Mouse (Mus musculus) CD8-positive naive resting alpha-beta T cell, adult 2 months (primary cell): ENCODE results near the gene Tecpr1.
A peak's percentile ranks its signal among the peaks of the same experiment; 100 is the strongest.

Experiments used
- DNase-seq, 2 experiments: peaks; one replicate each; pipeline ENCODE4 v3.0.0; 2022; ENCODE audit warnings: low read depth in 2 of 2, low spot score in 2 of 2

Gene Tecpr1

DNA sequence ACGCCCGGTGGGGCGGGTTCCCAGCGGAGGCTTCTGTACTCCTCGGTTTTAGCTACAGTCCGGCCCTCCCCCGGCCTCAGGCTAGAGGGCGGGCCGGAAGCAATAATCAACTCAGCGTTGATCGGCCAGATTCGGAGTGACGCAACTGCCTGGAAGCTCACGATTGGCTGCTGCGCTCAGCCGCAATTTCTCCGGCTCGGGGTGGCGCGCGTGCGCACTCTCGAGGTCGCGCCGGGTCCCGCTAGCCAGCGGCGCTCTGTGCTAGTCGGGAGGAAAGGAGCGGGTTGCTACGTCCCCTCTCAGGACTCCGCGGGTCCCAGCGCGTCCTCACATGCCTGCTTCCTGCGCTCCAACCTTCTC is at the start of gene Tecpr1:
Gene Tecpr1, minus strand, starts transcription at position 113 of the 360 bp plus-strand sequence.
- peak; percentile 90 to 93 for DNase-seq

DNA sequence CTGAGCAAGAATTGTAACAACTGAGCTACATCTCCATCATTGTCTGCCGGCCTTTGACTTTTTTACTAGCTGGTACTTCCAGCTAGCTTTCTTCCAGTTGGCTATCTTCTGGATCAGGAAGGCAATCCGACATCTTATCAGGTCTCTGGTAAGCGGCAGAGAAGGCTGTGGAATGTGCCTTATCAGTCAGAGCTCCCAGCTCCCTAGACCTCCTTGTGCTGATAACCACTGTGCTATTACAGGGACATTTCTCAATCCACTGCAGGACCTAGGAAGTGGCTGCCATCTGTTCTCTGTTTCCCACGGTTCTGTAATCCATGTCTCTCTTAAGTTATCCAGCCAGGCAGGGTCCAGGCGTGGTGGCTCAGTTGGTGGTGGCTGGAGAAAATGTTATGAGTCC is 48.4 kb upstream of the Tecpr1 start:
- no peak for DNase-seq

DNA sequence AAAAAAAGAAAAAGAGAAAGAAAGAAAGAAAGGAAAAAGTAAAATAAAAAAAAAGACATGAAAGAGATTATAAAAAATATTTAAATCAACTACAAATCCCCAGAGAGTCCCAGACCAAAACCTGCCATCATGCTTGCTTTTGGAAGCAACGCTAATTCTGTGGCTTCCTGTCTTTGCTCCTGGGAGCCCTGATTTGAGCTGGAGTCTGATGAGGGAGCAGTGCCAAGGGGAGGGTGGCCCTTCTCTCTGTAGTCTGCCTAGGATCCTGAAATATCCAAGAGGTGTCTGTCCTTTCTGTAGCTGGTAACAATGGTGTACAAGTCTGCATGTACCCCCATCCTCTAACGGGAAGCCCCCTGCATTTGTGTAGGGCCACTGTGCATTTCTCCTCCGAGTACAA is 47.7 kb upstream of the Tecpr1 start:
- no peak for DNase-seq

DNA sequence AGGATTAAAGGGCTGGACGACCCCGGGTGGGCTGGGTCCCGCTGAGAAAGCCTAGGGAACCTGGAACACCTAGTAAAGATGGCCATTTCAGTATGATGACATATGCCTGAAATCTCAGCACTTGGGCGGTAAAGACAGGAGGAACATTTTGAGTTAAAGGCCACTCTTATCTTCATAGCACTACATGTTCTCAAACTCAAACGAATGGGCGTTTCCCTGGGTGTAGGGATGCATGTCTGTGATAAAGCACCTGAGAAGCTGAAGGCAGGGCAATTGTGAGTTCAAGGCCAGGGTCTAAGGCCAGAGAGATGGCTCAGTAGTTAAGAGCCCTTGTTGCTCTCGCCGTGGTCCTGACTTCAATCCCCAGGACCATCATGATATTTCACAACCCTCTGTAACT is 47.0 kb upstream of the Tecpr1 start:
- DNase-seq, result no peak

DNA sequence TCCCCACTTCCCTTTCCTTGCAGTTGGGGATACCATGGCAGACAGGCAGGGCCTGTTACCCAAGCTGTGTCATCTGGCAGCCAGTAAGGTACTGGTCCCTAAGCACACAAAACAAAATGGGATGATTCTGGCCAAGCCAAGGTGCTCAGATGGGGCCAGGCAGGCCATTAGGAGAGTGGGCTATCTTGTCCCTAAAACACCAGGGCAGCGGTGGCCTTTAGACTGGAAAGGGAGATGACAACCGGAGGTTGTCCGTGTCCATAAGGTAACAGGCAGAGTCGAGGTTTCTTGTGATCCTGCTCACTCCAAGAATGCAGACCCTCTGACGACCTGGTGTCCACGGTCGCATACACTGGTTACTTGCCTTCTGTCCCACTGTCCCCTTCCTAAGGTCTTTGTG is 46.5 kb upstream of the Tecpr1 start:
- DNase-seq, result no peak

DNA sequence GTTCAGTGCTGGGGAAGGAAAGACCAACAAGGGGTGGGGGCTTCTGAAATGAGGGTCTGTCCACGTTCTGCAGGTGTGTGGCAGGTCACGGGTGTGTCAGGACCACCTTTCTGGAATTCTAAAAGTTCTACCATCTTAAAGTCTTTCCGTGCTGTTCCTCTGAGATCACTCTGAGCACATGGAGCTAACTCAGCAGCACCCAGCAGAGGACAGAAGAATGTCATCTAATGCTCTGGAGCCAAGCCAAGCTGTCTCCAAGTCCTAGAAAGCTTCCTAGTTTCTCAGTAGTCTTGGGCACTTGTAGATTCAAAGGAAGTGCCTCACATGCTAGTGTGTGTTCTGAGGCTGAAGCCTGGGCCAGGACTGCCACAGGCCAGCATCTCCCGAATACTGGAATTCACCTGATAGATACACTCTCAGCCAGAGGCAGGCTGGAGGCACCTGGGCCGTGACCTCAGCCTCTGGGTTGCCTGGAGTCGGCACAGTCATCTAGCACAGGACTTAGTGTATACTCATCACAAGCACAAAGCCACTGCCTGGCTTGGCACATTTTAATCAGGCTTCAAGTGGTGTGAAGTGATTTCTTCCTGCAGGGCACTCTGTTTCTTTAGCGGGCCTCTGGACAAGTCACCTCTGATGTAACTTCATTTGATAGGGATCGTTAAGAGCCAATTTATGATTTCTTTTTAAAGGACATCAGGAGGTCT is 44.3 kb upstream of the Tecpr1 start:
- no peak for DNase-seq

DNA sequence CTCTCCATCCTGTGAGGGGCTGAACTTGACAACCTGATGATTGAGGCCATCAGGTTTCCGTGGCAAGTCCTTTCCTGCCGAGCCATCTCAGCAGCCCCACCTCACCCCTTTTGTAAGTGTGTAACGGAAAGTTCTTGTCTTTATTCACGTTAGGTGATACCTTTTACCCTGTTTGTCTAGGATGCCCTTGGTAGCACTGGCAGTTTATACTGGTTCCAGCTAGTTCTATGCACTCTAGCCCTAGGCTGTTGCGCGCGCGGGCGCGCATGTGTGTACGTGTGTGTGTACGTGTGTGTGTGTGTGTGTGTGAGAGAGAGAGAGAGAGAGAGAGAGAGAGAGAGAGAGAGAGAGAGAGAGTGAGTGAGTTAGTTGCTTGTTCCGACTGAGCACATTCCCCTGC is 40.1 kb upstream of the Tecpr1 start:
- DNase-seq, result no peak

DNA sequence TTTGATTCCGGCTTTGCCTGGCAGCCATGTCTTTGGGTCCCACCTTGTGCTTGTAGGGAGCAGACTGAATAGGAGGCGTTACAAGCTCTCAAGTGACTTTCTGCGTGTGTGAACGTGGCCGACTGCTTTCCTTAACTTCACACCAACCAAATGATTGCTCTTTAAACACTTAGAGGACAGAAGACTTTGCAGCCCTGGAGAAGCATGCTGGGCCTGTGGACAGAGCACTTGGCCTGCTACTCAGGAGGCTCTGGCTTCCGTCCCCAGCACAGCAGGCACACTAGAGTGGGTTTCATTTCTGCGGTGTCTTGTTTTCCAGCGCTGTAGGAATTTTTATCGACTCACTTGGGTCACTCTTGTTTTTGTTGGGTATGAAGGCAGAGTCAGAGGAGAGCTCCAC is 39.7 kb upstream of the Tecpr1 start:
- DNase-seq, result no peak

DNA sequence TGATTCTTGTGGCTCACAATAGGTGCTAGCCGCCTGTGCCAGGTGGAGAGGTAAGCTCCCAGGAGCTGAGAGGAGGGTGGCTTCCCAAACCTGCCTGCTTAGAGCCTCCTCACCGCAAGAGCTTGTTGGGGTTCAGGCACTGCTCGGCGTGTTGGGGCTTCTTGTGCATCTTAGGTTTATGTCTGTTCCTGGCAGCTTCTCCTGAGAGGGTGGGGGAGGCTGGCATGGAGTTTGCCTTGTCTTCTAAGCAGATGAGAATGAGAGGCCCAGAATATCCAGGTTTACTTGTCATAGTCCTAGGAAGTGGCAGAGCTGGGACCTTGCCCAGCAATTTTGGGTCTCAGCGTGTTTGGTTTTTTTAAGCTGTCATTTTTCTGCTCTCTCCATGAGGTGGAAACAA is 38.4 kb upstream of the Tecpr1 start:
- no peak for DNase-seq

DNA sequence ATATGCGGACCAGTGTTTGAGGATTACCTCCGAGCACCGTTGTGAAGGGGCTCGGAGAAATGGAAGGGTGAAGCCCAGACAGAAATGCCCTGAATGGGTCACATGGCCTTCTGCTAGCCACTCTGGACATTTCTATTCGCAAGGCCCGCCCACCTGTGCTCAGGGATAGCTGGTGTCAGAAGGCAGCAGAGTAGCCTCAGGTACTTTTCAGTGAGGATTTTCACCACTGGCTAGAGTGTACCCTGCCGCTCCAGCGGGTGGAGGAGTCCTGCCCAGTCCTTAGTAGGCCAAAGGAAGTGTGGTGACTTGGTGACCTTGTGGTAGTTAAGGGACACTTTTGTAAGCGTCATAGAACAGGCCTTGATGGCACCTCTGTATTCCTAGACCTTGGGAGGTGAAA is 37.9 kb upstream of the Tecpr1 start:
- DNase-seq, result no peak

DNA sequence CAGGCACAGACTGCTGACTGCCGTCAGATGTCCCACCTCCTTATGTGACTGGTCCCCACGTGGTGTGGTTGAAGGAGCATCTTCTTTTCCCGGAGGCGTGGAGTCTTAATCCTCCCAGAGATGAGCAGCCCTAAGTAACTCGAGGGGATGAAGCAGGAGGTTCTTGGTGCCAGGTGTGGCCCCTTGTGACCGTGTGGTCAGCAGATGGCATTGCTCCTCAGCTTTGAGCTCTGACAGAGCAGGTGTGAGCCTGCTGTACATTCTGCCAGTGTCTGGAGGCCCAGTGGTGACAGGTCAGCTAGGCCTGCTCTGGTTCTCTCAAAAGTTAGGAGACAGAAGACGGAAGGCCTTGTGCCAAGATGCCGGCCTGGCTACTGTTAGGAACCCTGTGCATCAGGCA is 37.0 kb upstream of the Tecpr1 start:
- DNase-seq, result no peak

DNA sequence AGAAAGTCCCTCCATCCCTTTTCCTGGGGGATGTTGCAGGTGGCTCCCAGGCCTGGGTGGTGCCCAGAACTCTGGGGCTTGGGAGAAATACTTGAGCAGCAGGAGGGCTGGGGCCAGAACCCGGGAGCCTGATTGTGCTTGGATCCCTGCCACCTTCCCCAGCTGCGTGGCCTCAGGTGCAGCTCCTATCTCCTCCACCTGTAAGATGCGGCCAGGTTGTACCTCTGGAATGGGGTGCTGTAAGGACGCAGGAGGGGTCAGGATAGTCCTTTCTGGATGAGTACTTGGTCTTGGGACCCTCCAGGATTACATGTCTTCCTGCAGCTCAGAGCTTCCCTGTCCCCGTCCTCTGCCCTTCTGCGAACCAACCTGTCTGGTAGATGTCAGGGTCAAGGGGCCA is 35.8 kb upstream of the Tecpr1 start:
- no peak for DNase-seq

DNA sequence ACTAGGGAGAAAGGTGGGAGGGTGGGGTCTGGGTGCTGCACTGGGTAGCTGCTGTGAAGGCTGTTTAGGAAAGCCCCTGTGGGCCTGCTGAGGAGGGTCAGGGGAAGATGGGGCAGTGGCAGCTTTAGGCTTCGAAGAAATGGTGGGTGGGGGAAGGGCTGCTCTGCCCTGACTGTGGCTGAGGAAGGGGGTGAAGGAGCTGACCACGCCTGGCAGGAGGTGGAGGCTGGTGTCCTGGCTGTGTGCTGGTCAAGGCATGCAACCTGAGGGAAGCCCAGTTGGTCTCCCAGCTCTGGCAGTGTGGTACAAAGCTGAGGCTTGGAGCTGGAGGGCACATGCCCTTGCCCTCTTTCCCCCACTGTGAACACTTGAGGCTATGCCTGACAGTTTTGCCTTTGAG is 35.3 kb upstream of the Tecpr1 start:
- no peak for DNase-seq

DNA sequence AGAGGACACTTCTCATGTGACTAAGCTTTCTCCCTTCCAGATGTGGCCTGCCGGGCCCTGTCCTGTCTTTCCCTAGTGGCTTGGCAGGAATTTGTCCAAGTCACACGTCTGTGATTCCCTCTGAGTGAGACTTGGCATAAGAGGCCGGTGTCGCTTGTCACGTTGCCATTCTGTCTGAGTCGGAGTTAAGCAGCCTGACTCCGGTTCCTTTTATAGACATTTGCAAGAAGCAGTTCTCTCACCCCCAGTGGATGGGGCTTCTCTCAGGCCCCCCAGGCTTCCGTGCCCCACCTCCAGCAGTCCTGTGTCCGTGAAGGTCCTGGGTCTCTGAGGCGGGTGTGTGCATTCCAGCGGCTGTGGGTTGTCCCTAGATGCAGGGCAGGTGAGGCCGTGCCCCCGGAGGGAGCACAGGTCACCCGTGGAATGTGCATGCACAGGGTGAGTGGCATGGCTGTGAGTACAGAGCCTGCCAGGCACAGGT is 34.8 kb upstream of the Tecpr1 start:
- DNase-seq, result no peak

DNA sequence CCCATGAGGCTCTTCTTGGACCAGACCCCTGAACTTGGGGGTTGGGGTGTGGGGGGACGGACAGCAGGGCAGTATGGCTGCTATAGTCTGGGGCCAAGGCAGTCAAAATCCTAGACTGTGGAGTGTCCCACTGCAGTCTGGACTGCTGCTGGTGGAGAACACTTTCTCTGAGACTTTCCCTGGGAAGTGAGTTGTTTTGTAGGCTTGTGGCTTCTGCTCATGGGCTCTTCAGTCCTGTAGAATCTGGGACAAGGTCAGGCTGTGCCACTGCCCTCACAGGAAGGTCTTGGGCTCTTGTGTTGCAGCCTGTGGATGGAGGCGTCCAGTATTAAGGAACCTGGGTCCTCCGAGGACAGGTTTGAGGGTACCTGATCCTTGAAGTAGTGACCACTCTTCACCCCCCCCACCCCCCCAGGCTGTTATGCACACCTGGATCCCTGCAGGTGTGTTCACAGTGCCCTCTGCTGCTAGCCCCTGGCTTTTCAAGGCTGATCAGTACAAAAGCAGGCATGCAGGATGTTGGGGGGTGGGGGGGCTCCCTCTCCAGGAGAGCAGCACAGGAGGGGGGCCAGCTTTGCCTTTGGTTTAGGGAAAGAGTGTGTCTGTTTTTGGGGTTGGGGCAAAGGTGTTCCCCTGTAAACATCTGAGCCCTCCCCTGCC is 34.2 kb upstream of the Tecpr1 start:
- DNase-seq, result no peak

DNA sequence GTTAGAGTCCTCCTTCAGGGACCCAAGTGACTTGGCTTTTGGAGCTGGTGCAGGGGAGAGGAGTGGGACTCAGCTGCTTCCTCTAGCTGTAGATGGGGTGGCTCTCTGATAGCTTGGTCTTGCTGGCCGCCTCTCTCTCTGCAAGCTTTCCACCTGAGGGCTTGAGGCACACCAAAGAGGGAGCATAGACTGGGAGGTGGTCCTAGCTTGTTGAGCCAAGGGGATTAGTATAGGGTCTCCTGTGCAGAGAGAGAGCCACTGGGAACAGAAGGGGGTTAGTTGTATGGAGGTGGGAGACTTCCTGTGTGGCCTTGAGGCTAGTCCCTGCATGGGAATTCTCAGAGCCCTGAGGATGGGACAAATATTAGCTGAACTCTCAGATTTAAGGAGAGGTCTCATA is 33.5 kb upstream of the Tecpr1 start:
- DNase-seq, result no peak

DNA sequence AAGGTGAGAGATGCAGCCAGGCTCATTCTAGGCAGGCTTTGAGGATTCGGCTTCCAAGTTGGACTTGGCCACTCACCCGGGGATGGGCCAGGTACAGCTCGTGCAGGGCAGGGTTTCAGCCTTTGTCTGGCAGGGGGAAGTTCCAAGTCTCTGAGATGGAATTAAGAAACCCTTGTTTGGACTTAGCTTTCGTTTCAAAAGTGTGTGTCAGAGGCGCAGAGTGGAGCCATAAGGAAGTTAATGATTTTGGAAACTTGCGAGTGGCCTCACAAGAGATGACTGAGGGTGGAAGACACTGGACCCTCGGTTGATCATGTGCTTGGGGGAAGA is 33.1 kb upstream of the Tecpr1 start:
- DNase-seq, result no peak

DNA sequence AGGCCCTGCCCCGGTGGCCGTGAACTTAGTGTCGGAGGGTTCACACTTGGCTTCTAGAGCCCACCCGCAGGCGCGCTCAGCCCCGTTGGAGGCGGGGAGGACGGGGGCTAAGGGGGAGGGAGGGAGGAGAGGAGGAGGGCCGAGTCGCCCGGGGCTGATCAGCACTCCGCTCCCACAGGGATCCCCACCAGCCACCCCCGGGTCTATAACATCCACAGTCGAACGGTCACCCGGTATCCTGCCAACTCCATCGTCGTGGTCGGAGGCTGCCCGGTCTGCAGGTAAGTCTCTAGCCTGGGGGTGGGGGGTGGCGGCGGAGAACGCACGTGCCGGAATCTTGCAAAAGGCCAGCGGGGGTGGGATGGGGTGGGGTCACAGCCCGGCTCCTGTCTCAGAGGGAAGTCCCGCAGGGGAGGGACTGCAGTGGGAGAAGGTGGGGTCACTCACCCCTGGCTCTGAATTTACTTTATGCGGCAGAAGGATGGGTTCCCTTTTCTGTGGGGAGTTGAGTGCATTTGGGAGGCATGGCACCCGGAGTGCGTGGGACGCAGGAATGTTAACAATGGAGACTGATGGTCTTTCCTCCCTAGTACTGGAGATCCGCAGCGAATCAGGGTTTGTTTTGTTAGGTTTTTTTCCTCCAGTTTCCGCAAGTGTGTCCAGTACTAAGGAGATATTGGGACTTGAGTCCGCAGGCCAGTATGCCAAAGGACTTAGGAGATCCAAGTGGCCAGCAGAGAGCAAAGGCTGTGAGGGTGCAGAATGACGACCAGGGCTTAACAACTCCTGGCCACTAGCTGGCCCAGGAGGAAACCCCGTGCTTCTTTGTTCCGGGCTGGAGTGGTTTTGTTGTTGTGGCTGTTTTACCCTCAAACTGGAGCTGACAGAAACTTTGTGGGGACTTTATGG is 32.5 kb upstream of the Tecpr1 start:
- DNase-seq, result peak in 1 of 2 experiments; percentile 14

DNA sequence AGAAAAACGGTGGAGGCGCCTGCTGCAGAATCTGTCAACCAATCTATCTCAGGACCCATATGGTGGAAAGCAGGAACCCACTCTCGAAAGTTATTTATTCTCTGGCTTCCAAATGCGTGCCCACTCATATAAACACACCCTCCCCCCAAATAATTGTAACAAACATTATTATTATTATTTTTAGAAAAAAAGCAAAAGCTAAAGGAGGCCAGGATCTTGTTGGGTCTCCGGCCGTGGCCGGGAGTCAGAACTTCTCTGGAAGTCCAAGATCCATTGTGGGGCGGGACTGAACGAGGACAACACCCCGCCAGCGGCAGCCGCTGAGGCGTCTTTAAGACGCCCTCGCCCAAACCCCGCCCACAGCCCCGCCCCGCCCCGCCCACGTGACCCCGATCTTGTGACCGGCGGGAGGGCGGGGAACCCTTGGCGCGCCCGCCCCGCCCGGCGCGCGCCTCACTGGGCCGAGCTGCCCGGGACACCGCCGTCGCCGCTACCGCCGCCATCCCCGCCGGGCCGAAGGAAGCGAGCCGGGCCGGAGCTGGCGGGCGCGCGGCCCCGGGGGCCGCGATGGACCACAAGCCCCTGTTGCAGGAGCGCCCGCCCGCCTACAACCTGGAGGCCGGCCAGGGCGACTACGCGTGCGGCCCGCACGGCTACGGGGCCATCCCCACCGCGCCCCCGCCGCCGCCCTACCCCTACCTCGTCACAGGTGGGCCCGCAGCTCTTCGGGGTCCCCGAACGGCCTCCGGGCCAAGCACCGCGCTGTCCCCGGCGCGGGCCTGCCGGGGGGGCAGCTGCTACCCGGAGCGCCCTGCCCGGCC is 31.6 kb upstream of the Tecpr1 start:
- peak; percentile 60 to 75 for DNase-seq

DNA sequence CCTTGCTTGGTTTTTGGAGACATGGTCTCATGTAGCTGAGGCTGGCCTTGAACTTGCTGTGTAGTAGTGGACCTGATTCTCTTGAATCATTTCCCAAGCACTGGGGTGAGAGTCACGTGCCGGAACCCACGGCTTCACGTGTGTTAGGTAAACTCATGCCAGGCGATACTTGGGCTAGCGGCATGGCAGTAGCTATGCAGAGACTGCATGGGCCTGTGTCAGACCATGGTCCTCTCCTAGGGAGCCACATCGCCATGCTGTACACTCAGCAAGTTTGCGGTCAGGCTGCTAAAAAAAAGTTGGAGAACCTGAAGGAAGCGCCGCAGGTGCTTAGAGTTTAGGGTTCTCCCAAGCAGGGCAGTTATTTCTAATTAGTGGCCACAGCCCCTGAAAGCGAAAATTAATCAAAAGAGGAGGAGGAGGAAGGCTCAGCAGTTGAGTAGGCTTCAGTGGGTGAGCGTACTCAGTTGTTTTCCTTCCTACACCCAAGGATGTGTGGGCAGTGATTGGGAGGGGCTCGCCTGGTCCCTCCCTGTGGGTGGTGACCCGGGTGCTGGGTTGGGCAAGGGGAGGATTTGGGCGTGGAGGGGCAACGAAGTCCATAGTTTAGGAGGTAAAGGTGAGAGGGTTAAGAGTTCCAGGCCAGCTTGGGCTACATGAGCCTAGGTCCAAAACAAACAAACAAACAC is 30.9 kb upstream of the Tecpr1 start:
- peak; percentile 27 to 32 for DNase-seq

DNA sequence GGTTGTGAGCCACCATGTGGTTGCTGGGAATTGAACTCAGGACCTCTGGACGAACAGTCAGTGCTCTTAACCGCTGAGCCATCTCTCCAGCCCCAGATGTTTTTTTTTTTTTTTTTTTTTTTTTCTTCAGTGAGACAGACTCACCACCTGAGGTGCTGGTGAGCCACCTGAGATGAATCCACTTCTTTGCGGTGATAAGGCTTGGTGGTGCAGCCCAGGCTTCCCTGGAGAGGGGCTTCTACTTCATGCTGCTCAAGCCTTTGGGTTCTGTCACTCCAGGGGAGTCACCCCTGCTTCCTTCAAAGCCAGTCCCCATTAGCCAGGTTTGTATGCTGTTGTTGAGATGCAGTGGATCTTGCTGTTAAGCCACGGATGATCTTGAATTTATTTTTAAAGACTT is 29.8 kb upstream of the Tecpr1 start:
- DNase-seq, result no peak
